ENCODE assay signal across 8 mouse cellular contexts in genomic region chr6:58546816-58547215, GRCm38 (mm10). TPM values are rescaled to one million over a fixed set of nuclear protein-coding genes. Genes with fewer than 3 reads are reported as not detected.
A peak's percentile ranks its signal among the peaks of the same experiment; 100 is the strongest.
DNase-seq lines count a peak whose midpoint lies in the region; ATAC-seq and TF ChIP-seq lines count a peak whose summit lies in the region.

No protein-coding gene starts in this region.

- 12% methylated on average over 4 of the region's 4 CpGs for WGBS in intestine, postnatal 0 days
- 9% methylated on average over 4 of the region's 4 CpGs for WGBS in intestine, embryonic 16.5 days
- 12% methylated on average over 4 of the region's 4 CpGs for WGBS in neural tube, embryonic 11.5 days

- peak; percentile 83 for TF ChIP-seq CTCF in intestine, postnatal 0 days (IDR thresholded peaks at IDR 0.05; ENCODE audit: low read depth)
- peak; percentile 76 for TF ChIP-seq CTCF in G1E (IDR thresholded peaks at IDR 0.05; ENCODE audit: low read depth, low read length)

- ATAC-seq in intestine, postnatal 0 days, result no peak
- no peak for ATAC-seq in intestine, embryonic 16.5 days
- no peak for ATAC-seq in G1E (ENCODE audit: extremely low read depth, insufficient number of reproducible peaks, low FRiP score, poor library complexity, severe bottlenecking)
- ATAC-seq in neural tube, embryonic 11.5 days (ENCODE audit: insufficient read depth, low FRiP score, low TSS enrichment), result no peak

- peak; percentile 2 for DNase-seq in G1E (ENCODE audit: low spot score)
- DNase-seq in c-Kit-positive CD71-negative TER-119-negative erythroid progenitor cells, embryonic 14.5 days (ENCODE audit: low read depth), result peak; percentile 39
- DNase-seq in frontal cortex, postnatal 25 days (ENCODE audit: low spot score in 2 of 2), result peak; percentile 29 to 32
- DNase-seq in layer of hippocampus, postnatal 14 days (ENCODE audit: low spot score in 2 of 2), result peak; percentile 57 to 79
- DNase-seq in neural tube, embryonic 11.5 days (ENCODE audit: low spot score), result peak; percentile 45
- DNase-seq in yolk sac, embryonic 10.5 days (ENCODE audit: low spot score), result no peak

- no peaks in the 10 kb centered on the region for H3K4me1 ChIP-seq in intestine, postnatal 0 days (replicated peaks; ENCODE audit: control insufficient read depth, insufficient read depth, low read length)
- H3K4me1 ChIP-seq in intestine, embryonic 16.5 days (ENCODE audit: control insufficient read depth, insufficient read depth, low read length), result no peaks in the 10 kb centered on the region
- no peaks in the 10 kb centered on the region for H3K4me1 ChIP-seq in G1E (ENCODE audit: insufficient read depth, low read depth, low read length)
- no peaks in the 10 kb centered on the region for H3K4me1 ChIP-seq in neural tube, embryonic 11.5 days (ENCODE audit: control insufficient read depth, insufficient read depth, low read length)

- H3K9ac ChIP-seq in intestine, postnatal 0 days (ENCODE audit: low read depth, low read length), result no peak overlapping the region
- H3K9ac ChIP-seq in intestine, embryonic 16.5 days (ENCODE audit: low read depth, low read length), result no peak overlapping the region
- no peak overlapping the region for H3K9ac ChIP-seq in neural tube, embryonic 11.5 days (ENCODE audit: low read length)

- H3K4me2 ChIP-seq in intestine, postnatal 0 days (replicated peaks; ENCODE audit: low read depth), result no peak overlapping the region
- H3K4me2 ChIP-seq in intestine, embryonic 16.5 days (ENCODE audit: low read depth, low read length), result no peak overlapping the region
- H3K4me2 ChIP-seq in neural tube, embryonic 11.5 days (ENCODE audit: low read depth), result no peak overlapping the region

- no peak overlapping the region for H3K4me3 ChIP-seq in intestine, postnatal 0 days (ENCODE audit: low read depth, low read length)
- H3K4me3 ChIP-seq in intestine, embryonic 16.5 days (ENCODE audit: low read length), result no peak overlapping the region
- H3K4me3 ChIP-seq in G1E (ENCODE audit: low read depth, low read length), result no peak overlapping the region
- no peak overlapping the region for H3K4me3 ChIP-seq in neural tube, embryonic 11.5 days (ENCODE audit: low read depth, low read length)

- H3K27me3 ChIP-seq in intestine, postnatal 0 days (replicated peaks; ENCODE audit: control insufficient read depth, insufficient read depth, low read length), result no peaks in the 10 kb centered on the region
- H3K27me3 ChIP-seq in intestine, embryonic 16.5 days (replicated peaks; ENCODE audit: control insufficient read depth, insufficient read depth, low read length), result no peaks in the 10 kb centered on the region
- 0 out of 2 replicates have a peak, but pooled peaks cover 3% of the 10 kb centered on the region for H3K27me3 ChIP-seq in G1E (ENCODE audit: insufficient read depth, low read length)
- no peaks in the 10 kb centered on the region for H3K27me3 ChIP-seq in neural tube, embryonic 11.5 days (ENCODE audit: control insufficient read depth, insufficient read depth, low read length)

- no peak overlapping the region for H3K27ac ChIP-seq in intestine, postnatal 0 days (ENCODE audit: low read depth, low read length)
- no peak overlapping the region for H3K27ac ChIP-seq in intestine, embryonic 16.5 days (ENCODE audit: low read length)
- no peak overlapping the region for H3K27ac ChIP-seq in neural tube, embryonic 11.5 days (ENCODE audit: low read depth, low read length)

- H3K9me3 ChIP-seq in intestine, postnatal 0 days (ENCODE audit: control insufficient read depth), result no peaks in the 10 kb centered on the region
- H3K9me3 ChIP-seq in intestine, embryonic 16.5 days (ENCODE audit: control insufficient read depth, low read length), result no peaks in the 10 kb centered on the region
- H3K9me3 ChIP-seq in G1E (replicated peaks), result no peaks in the 10 kb centered on the region
- no peaks in the 10 kb centered on the region for H3K9me3 ChIP-seq in neural tube, embryonic 11.5 days (ENCODE audit: control insufficient read depth, low read length)

- no peaks in the 10 kb centered on the region for H3K36me3 ChIP-seq in intestine, postnatal 0 days (ENCODE audit: control insufficient read depth, insufficient read depth)
- H3K36me3 ChIP-seq in intestine, embryonic 16.5 days (ENCODE audit: control insufficient read depth, insufficient read depth, low read length), result no peaks in the 10 kb centered on the region
- H3K36me3 ChIP-seq in G1E (replicated peaks), result no peaks in the 10 kb centered on the region
- H3K36me3 ChIP-seq in neural tube, embryonic 11.5 days (ENCODE audit: control insufficient read depth, insufficient read depth, low read length), result no peaks in the 10 kb centered on the region

RNA-seq across cellular contexts. Expression of gene Abcg2, which starts 37.5 kb away (rescaled TPM):
- 143 and 158 TPM in 2 replicates for polyA plus RNA-seq in intestine, postnatal 0 days (2015; fragmentation: Nextera tagmentation; extraction: Ambion mirVana)
- 99.1 and 102 TPM in 2 replicates for polyA plus RNA-seq in intestine, embryonic 16.5 days (2015; fragmentation: Nextera tagmentation; extraction: Ambion mirVana)
- total RNA-seq in G1E (2014; fragmentation: Nextera tagmentation) (218 and 223 TPM in 2 replicates), G1E (2017) (199 and 254 TPM in 2 replicates)
- polyA plus RNA-seq in G1E (2012), result 12.3 and 26.6 TPM in 2 replicates
- total RNA-seq in layer of hippocampus, postnatal 14 days (2021), result 10 to 100 TPM; 23.5 to 24.8 TPM
- 45.2 and 47.4 TPM in 2 replicates for polyA plus RNA-seq in neural tube, embryonic 11.5 days (2014; fragmentation: Nextera tagmentation; extraction: Ambion mirVana)
